Mouse (Mus musculus): ENCODE data around the gene Olfr360.
"Not testable (repeated sequence)": the region's sequence is repeated elsewhere in the genome, so short reads cannot be mapped to it uniquely, and the experiment has no call there.

The Olfr360 gene

GRCm38 (mm10) chr2:37065446-37065845 lies at the start of gene Olfr360:
Olfr360 (plus strand) TSS chr2:37065746.
- no peak for DNase-seq (ENCODE audit: low read depth)

GRCm38 (mm10) chr2:37089190-37089589 lies 23.6 kb downstream of the Olfr360 start, which contains the start of gene Olfr361:
Olfr361 (minus strand) TSS chr2:37089290.
- not testable (repeated sequence) for DNase-seq (ENCODE audit: low read depth)

GRCm38 (mm10) chr2:37117810-37118209 lies 52.3 kb downstream of the Olfr360 start, which contains the start of gene Olfr362:
Olfr362 (minus strand) TSS chr2:37117910.
- DNase-seq (ENCODE audit: low read depth): no peak

Data from naive thymus-derived CD4-positive, alpha-beta T cell, adult 2 months (primary cell).